In the genomic region with DNA sequence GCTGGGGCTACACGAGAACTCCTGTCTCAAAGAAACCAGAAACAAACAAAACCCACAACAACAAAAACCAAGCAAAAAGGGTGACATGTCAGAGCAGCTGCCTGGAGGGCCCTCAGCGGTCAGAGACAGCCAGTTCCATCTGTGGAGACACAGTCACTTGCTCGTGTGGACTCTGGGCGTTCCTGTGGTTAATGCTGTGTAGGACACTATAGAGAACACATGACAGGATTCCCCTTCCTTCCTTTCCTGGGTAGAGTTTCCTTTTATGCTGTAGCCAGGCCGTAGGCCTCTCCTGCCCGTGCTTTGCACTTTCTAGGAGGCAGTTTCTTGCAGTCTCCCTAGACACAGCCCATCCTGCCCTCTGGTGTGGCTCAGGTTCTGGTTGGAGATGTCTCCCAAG, we compare ENCODE assay signal across 16 mouse cellular contexts.
"Had no signal": no experiment of that assay in that cellular context is flagged by ENCODE, and none has a peak within 500 bp of the region (broad histone marks: within the 10 kb centered on the region; RNA-seq: fewer than 3 reads in every experiment).

No protein-coding gene starts in this region.

- H3K4me2 ChIP-seq: intestine, embryonic 15.5 days; limb, embryonic 15.5 days; lung, embryonic 14.5 days; neural tube, embryonic 13.5 days; stomach, embryonic 15.5 days had no signal

- H3K27ac ChIP-seq: intestine, embryonic 15.5 days; layer of hippocampus, adult 2 months; left cerebral cortex, adult 2 months; limb, embryonic 15.5 days; neural tube, embryonic 13.5 days; stomach, embryonic 15.5 days had no signal

- DNase-seq: kidney, adult 18-20 months; kidney, postnatal 10 days; kidney, postnatal 4 days; lung, embryonic 14.5 days; lung, postnatal 10 days; lung, postnatal 4 days; midbrain, embryonic 14.5 days; retina, postnatal 1 day; thymus, adult 2 months; thymus, postnatal 25 days had no signal

- H3K4me3 ChIP-seq: intestine, embryonic 15.5 days; layer of hippocampus, adult 2 months; left cerebral cortex, adult 2 months; limb, embryonic 15.5 days; neural tube, embryonic 13.5 days; stomach, embryonic 15.5 days had no signal

- H3K4me1 ChIP-seq: intestine, embryonic 15.5 days; limb, embryonic 15.5 days; neural tube, embryonic 13.5 days; stomach, embryonic 15.5 days had no signal

- H3K9me3 ChIP-seq: intestine, embryonic 15.5 days; limb, embryonic 15.5 days; neural tube, embryonic 13.5 days; stomach, embryonic 15.5 days had no signal

- H3K9ac ChIP-seq: intestine, embryonic 15.5 days; limb, embryonic 15.5 days; lung, embryonic 14.5 days; neural tube, embryonic 13.5 days; stomach, embryonic 15.5 days had no signal

- H3K27me3 ChIP-seq: intestine, embryonic 15.5 days; limb, embryonic 15.5 days; neural tube, embryonic 13.5 days; stomach, embryonic 15.5 days had no signal

- ATAC-seq: intestine, embryonic 15.5 days had no signal
